Mouse (Mus musculus): ENCODE measurements at regions not wholly inside any gene's neighbourhood (a gene's known extent, or its start where the extent isn't known, plus 50 kb on each side); places are given as distances from the start of the nearest gene placed in this dataset.

DNA sequence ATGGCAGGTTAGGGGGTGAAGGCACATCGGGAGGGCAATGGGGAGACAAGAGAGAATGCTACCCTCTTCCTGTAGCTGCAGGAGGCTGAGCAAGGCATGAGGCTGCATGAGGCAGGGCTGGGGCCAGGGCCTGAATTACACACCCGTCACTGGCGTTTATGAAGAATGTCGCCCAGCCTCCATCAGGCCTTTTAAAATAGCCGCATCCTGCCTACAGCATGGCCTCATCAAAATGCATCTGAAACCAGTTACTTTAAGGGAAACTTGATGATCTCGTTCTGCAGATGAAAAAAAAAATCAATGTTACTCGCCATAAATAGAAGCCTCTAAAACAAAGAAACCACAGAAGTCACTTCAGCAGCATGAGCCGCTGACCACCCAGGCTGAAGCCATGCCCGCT, 208.3 kb downstream of the Prex1 start:
- H3K9ac ChIP-seq, result no peak overlapping the region
- H3K27ac ChIP-seq (ENCODE audit: low read depth), result no peak overlapping the region
- DNase-seq (no peak), ATAC-seq (ENCODE audit: insufficient read depth) (no peak)
- no peak overlapping the region for H3K4me3 ChIP-seq (ENCODE audit: low read depth, low read length)
- H3K9me3 ChIP-seq (ENCODE audit: low read depth, low read length), result no peaks in the 10 kb centered on the region
- 40% methylated on average over 9 of the region's 9 CpGs for WGBS
- TF ChIP-seq CTCF (IDR thresholded peaks at IDR 0.05; ENCODE audit: low read depth), result no peak
- no peaks in the 10 kb centered on the region for H3K36me3 ChIP-seq (ENCODE audit: insufficient read depth)
- no peak overlapping the region for H3K4me2 ChIP-seq
- H3K4me1 ChIP-seq (ENCODE audit: insufficient read depth), result no peaks in the 10 kb centered on the region
- H3K27me3 ChIP-seq (ENCODE audit: insufficient read depth, low read length), result no peaks in the 10 kb centered on the region

DNA sequence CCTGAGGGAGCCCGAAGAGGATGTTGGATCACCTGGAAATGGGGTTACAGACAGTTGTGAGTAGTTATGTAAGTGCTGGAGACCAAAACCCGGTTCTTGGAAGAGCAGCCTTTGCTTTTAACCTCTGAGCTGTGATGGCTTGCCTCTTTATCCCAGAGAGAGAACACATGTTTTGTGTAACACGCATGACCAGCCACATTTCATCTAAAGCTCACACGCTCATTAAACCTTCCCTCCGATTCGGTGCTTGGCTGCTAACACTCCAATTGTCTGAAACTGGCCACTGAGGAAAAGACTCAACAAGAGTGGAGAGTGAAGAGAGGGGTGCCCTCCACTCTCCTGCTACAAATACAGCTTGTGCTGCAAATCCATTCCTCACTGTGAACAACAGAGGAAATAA, 210.0 kb downstream of the Prex1 start:
- Histone ChIP-seq H3K27ac (ENCODE audit: low read depth) (no peak overlapping the region), H3K36me3 (ENCODE audit: insufficient read depth) (no peaks in the 10 kb centered on the region), H3K4me2 (no peak overlapping the region), H3K27me3 (ENCODE audit: insufficient read depth, low read length) (no peaks in the 10 kb centered on the region), H3K4me1 (ENCODE audit: insufficient read depth) (no peaks in the 10 kb centered on the region), H3K4me3 (ENCODE audit: low read depth, low read length) (no peak overlapping the region), H3K9me3 (ENCODE audit: low read depth, low read length) (no peaks in the 10 kb centered on the region; the same call in 1 of the 2 replicates), H3K9ac (no peak overlapping the region)
- TF ChIP-seq CTCF (IDR thresholded peaks at IDR 0.05; ENCODE audit: low read depth), result no peak
- ATAC-seq (ENCODE audit: insufficient read depth) (no peak), DNase-seq (no peak)
- 76% methylated on average over 6 of the region's 6 CpGs for WGBS

DNA sequence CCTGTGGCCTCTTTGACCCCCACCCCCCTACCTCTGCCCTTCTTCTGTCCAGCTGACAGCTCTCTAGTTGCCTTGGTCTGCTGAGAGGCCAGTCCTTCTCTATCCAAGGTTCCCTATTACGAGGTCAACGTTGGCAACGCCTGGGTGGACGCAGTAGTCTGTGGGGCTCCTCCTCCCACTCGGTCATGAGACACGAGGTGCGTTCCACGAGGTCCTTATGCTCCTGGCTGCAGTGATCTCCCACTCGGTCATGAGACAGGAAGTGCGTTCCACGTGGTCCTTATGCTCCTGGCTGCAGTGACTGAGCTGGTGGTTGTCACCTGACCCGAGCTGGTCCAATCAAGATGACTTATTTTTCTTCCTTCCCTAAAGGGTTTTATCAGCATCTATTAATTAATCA, 220.7 kb downstream of the Prex1 start:
- H3K9ac ChIP-seq, result no peak overlapping the region
- no peaks in the 10 kb centered on the region for H3K36me3 ChIP-seq (ENCODE audit: insufficient read depth)
- 71% methylated on average over 12 of the region's 12 CpGs for WGBS
- no peak overlapping the region for H3K4me2 ChIP-seq
- no peaks in the 10 kb centered on the region for H3K9me3 ChIP-seq (ENCODE audit: low read depth, low read length)
- no peak overlapping the region for H3K27ac ChIP-seq (ENCODE audit: low read depth)
- no peaks in the 10 kb centered on the region for H3K27me3 ChIP-seq (ENCODE audit: insufficient read depth, low read length)
- 0 out of 2 replicates have a peak, but pooled peaks cover 3% of the 10 kb centered on the region for H3K4me1 ChIP-seq (ENCODE audit: insufficient read depth)
- no peak overlapping the region for H3K4me3 ChIP-seq (ENCODE audit: low read depth, low read length)
- TF ChIP-seq CTCF (IDR thresholded peaks at IDR 0.05; ENCODE audit: low read depth), result no peak
- ATAC-seq (ENCODE audit: insufficient read depth) (no peak), DNase-seq (no peak)

DNA sequence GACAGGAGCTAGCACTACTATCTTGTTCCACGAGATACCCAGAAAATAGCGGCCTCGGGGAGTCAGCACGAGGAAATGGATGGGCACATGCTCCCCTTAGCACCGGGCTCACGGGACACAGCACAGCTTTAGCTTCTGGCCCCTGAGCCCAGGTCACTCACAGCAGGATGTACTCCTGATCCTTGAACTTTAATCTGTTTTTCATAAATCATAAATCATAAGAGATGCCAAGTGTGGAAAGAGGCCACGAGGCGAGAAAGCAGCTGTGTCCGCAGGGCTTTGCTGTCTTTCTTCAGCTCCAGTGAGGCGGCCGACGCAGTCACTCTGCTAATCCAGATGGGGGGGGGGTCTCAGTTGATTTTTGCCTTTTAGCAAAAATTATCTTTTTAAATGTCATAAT, 221.2 kb downstream of the Prex1 start:
- Histone ChIP-seq H3K27me3 (ENCODE audit: insufficient read depth, low read length) (no peaks in the 10 kb centered on the region), H3K4me1 (ENCODE audit: insufficient read depth) (0 out of 2 replicates have a peak, but pooled peaks cover 3% of the 10 kb centered on the region), H3K9ac (no peak overlapping the region), H3K27ac (ENCODE audit: low read depth) (no peak overlapping the region), H3K4me3 (ENCODE audit: low read depth, low read length) (no peak overlapping the region), H3K36me3 (ENCODE audit: insufficient read depth) (no peaks in the 10 kb centered on the region), H3K9me3 (ENCODE audit: low read depth, low read length) (no peaks in the 10 kb centered on the region), H3K4me2 (no peak overlapping the region)
- DNase-seq (no peak), ATAC-seq (ENCODE audit: insufficient read depth) (no peak)
- 51% methylated on average over 12 of the region's 12 CpGs for WGBS
- no peak for TF ChIP-seq CTCF (IDR thresholded peaks at IDR 0.05; ENCODE audit: low read depth)

DNA sequence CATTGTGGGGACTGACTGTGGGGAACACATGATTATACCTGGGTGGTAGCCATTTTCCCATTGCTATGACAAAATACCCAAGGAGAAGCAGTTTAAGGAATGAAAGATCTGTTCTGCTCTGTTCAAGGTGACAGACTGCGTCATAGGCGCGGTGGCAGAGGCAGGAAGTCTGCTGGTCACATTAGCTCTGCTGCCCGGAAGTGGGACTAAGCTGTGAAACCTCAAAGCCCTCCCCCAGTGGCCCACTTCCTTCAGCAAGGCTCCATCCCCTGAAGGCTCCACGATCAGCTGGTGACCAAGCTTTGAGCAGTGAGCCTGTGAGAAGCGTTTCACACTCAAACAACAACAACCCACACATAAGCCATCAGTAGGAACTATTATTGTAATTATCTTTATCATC, 221.8 kb downstream of the Prex1 start:
- no peak for ATAC-seq (ENCODE audit: insufficient read depth)
- H3K9me3 ChIP-seq (ENCODE audit: low read depth, low read length), result no peaks in the 10 kb centered on the region
- H3K4me3 ChIP-seq (ENCODE audit: low read depth, low read length), result no peak overlapping the region
- H3K4me2 ChIP-seq, result no peak overlapping the region
- no peak overlapping the region for H3K27ac ChIP-seq (ENCODE audit: low read depth)
- H3K27me3 ChIP-seq (ENCODE audit: insufficient read depth, low read length), result no peaks in the 10 kb centered on the region
- TF ChIP-seq CTCF (IDR thresholded peaks at IDR 0.05; ENCODE audit: low read depth), result no peak
- no peak for DNase-seq
- H3K4me1 ChIP-seq (ENCODE audit: insufficient read depth), result 0 out of 2 replicates have a peak, but pooled peaks cover 3% of the 10 kb centered on the region
- H3K36me3 ChIP-seq (ENCODE audit: insufficient read depth), result no peaks in the 10 kb centered on the region
- no peak overlapping the region for H3K9ac ChIP-seq
- 65% methylated on average over 6 of the region's 6 CpGs for WGBS

DNA sequence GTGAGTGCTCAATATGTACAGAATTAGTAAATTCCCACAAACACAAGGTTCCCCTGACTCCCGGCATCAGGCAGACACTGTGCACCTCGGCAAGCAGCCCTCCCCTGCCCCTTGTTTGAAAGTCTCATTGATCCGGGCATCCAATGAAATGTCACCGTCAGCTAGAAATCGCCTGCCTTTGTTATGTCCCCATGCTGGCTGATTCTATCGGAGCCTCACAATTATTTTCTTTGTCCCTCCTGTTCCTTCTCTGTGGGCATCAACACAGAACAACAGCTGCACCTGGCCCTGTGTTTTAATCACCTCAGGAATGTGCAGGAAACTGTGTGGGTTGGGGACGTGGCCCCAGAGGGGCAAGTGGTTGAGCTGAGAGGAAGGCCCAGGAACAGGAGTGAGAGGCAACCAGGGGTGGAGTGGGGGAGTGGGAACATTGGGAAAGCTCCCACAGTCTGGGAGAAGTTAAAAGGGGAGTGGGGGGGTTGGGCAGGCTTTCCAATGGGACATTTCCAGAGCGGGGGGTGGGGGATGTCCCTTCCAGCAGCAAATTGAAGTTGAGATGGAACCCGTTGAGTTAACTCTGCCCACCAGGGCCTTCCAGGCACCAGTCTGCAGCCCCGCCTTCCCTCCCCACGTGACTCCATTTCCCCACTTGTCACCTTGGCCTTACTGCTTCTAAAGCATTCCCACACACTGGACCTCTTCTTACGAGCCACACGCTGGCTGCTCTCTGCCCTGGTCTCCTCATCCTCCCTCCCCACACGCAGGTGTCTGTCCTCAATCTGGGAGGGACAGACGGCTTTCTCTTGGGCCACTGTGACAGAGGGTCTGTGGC, 224.4 kb downstream of the Prex1 start:
- H3K27me3 ChIP-seq (ENCODE audit: insufficient read depth, low read length), result no peaks in the 10 kb centered on the region
- no peak for DNase-seq
- no peak for ATAC-seq (ENCODE audit: insufficient read depth)

DNA sequence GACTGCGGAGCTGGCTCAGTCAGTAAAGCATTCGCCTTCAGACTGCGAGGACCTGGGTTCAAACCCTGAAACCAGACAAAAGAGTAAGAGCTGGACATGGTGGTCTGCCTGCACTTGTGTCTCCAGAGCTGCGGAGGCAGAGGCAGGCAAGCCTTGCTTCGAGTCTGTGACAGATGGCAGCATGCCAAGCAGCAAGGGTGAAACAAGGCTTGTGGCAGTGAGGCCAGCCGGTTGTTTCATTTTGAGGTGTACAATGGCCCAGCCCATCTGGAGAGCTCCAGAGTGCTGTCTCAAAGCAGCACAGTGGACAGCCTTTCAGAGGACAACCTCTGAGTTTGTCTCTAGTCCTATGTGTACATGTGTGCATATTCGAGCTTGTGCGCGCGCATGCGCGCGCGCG, 225.9 kb downstream of the Prex1 start:
- no peak overlapping the region for H3K4me2 ChIP-seq
- no peaks in the 10 kb centered on the region for H3K9me3 ChIP-seq (ENCODE audit: low read depth, low read length)
- 0 out of 2 replicates have a peak, but pooled peaks cover 3% of the 10 kb centered on the region for H3K4me1 ChIP-seq (ENCODE audit: insufficient read depth)
- ATAC-seq (ENCODE audit: insufficient read depth), result no peak
- DNase-seq, result peak; percentile 71
- TF ChIP-seq CTCF (IDR thresholded peaks at IDR 0.05; ENCODE audit: low read depth), result no peak
- H3K27ac ChIP-seq (ENCODE audit: low read depth), result no peak overlapping the region
- no peaks in the 10 kb centered on the region for H3K27me3 ChIP-seq (ENCODE audit: insufficient read depth, low read length)
- H3K4me3 ChIP-seq (ENCODE audit: low read depth, low read length), result no peak overlapping the region
- WGBS, result 77% methylated on average over 15 of the region's 15 CpGs
- H3K36me3 ChIP-seq (ENCODE audit: insufficient read depth), result no peaks in the 10 kb centered on the region
- no peak overlapping the region for H3K9ac ChIP-seq

More for the DNA sequence above, 224.4 kb downstream of the Prex1 start:
- H3K36me3 ChIP-seq (ENCODE audit: insufficient read depth), result no peaks in the 10 kb centered on the region
- no peaks in the 10 kb centered on the region for H3K9me3 ChIP-seq (ENCODE audit: low read depth, low read length)
- WGBS, result 59% methylated on average over 15 of the region's 15 CpGs
- no peak overlapping the region for H3K27ac ChIP-seq (ENCODE audit: low read depth)
- no peak for TF ChIP-seq CTCF (IDR thresholded peaks at IDR 0.05; ENCODE audit: low read depth)
- no peak overlapping the region for H3K9ac ChIP-seq
- H3K4me3 ChIP-seq (ENCODE audit: low read depth, low read length), result no peak overlapping the region
- H3K4me1 ChIP-seq (ENCODE audit: insufficient read depth), result 0 out of 2 replicates have a peak, but pooled peaks cover 3% of the 10 kb centered on the region
- H3K4me2 ChIP-seq, result no peak overlapping the region
